Mouse (Mus musculus) c-Kit-positive CD71-positive TER-119-positive erythroid progenitor cells, embryonic 14.5 days (primary cell): ENCODE data around the gene Pramef8.
"Not testable (repeated sequence)": the region's sequence is repeated elsewhere in the genome, so short reads cannot be mapped to it uniquely, and the experiment has no call there.

ENCODE experiments used
- DNase-seq: peaks from one replicate; pipeline ENCODE4 v3.0.0-alpha.2; 2013; ENCODE audit warnings: low spot score

Pramef8 gene

GRCm38 (mm10) chr4:143412219-143413092 is at the start of gene Pramef8:
Gene Pramef8, plus strand, starts transcription at chr4:143412426.
- peak; percentile 89 for DNase-seq

- no peak for DNase-seq
These were observed 45.7 kb upstream of the Pramef8 start for GRCm38 (mm10) chr4:143366415-143367041.

GRCm38 (mm10) chr4:143379480-143379879 is 32.7 kb upstream of the Pramef8 start:
- no peak for DNase-seq

- no peak for DNase-seq
These were observed 32.1 kb upstream of the Pramef8 start for GRCm38 (mm10) chr4:143379931-143380715.

- DNase-seq = peak; percentile 11
These were observed 31.6 kb upstream of the Pramef8 start for GRCm38 (mm10) chr4:143380716-143381004.

GRCm38 (mm10) chr4:143382163-143382562 is 30.1 kb upstream of the Pramef8 start:
- DNase-seq = no peak

- DNase-seq = no peak
These were observed 28.6 kb upstream of the Pramef8 start for GRCm38 (mm10) chr4:143383646-143384045.

GRCm38 (mm10) chr4:143388955-143389702 is 23.1 kb upstream of the Pramef8 start:
- DNase-seq = no peak

- no peak for DNase-seq
These were observed 18.0 kb upstream of the Pramef8 start, which contains the start of gene Pramel1 for GRCm38 (mm10) chr4:143394181-143394580. Gene Pramel1, plus strand, starts transcription at chr4:143394428.

GRCm38 (mm10) chr4:143411566-143412218 is 534 bp upstream of the Pramef8 start:
- no peak for DNase-seq

GRCm38 (mm10) chr4:143413621-143414020 is 1.4 kb downstream of the Pramef8 start:
- DNase-seq = no peak

GRCm38 (mm10) chr4:143414121-143414520 is 1.9 kb downstream of the Pramef8 start:
- no peak for DNase-seq

- not testable (repeated sequence) for DNase-seq
These were observed 14.5 kb downstream of the Pramef8 start for GRCm38 (mm10) chr4:143426770-143427169.

- no peak for DNase-seq
These were observed 38.0 kb downstream of the Pramef8 start, which contains the start of gene Oog4 for GRCm38 (mm10) chr4:143450224-143450623. Gene Oog4, minus strand, starts transcription at chr4:143450324.
